Mouse (Mus musculus) midbrain, postnatal 0 days (tissue): ENCODE measurements around the gene Zfp607a. TPM values are rescaled to one million over a fixed set of nuclear protein-coding genes. Genes with fewer than 3 reads are reported as not detected.
A peak's percentile ranks its signal among the peaks of the same experiment; 100 is the strongest.

Source experiments
- ATAC-seq: fragments of 200-750 bp; cut with Nextera tagmentation; 2 replicates; pipeline ENCODE4 v1.8.0; 2017; ENCODE audit warnings: moderate number of reproducible peaks, mild to moderate bottlenecking, moderate TSS enrichment, moderate library complexity; ENCODE audit not compliant: low FRiP score
- DNase-seq: peaks from one replicate; pipeline ENCODE4 v3.0.0-alpha.2; 2015; ENCODE audit warnings: low spot score
- H3K27ac ChIP-seq: fragments of 300-500 bp; sonication (generic); 2 replicates; pipeline ENCODE4 v1.5.1; 2014; ENCODE audit warnings: low read depth, mild to moderate bottlenecking, low read length, mixed read lengths
- H3K27me3 ChIP-seq: fragments of 300-500 bp; sonication (generic); 2 replicates; pipeline ENCODE4 v1.6.1; 2014; ENCODE audit warnings: low read length, control low read depth, mixed read lengths; ENCODE audit not compliant: insufficient read depth
- H3K36me3 ChIP-seq: fragments of 300-500 bp; sonication (generic); 2 replicates; pipeline ENCODE4 v1.6.1; 2014; ENCODE audit warnings: low read length, control low read depth, mixed read lengths; ENCODE audit not compliant: insufficient read depth
- H3K4me1 ChIP-seq: fragments of 300-500 bp; sonication (generic); 2 replicates; pipeline ENCODE4 v1.6.1; 2014; ENCODE audit warnings: mild to moderate bottlenecking, control low read depth, antibody characterized with exemption, low read length, mixed read lengths; ENCODE audit not compliant: insufficient read depth
- H3K4me2 ChIP-seq: fragments of 300-500 bp; sonication (generic); 2 replicates; pipeline ENCODE4 v1.6.1; 2014; ENCODE audit warnings: low read depth, mild to moderate bottlenecking, low read length, mixed read lengths; ENCODE audit not compliant: poor library complexity, severe bottlenecking
- H3K4me3 ChIP-seq: fragments of 300-500 bp; sonication (generic); 2 replicates; pipeline ENCODE4 v1.5.1; 2014; ENCODE audit warnings: low read depth, mild to moderate bottlenecking, low read length, moderate library complexity
- H3K9ac ChIP-seq: fragments of 300-500 bp; sonication (generic); replicated peaks from 2 replicates; pipeline ENCODE4 v1.6.1; 2014; ENCODE audit warnings: mild to moderate bottlenecking, low read length, moderate library complexity, mixed read lengths; ENCODE audit not compliant: poor library complexity, severe bottlenecking
- H3K9me3 ChIP-seq: fragments of 300-500 bp; sonication (generic); 2 replicates; pipeline ENCODE4 v1.6.1; 2016; ENCODE audit warnings: low read length, control low read depth
- CTCF ChIP-seq: IDR thresholded peaks from 2 replicates; pipeline ENCODE4 v1.5.1; 2016; ENCODE audit warnings: antibody characterized with exemption, mild to moderate bottlenecking
- WGBS: fragments of 180-500 bp; shearing (Covaris S2); extraction: QIAGEN DNeasy Blood & Tissue Kit; methylation state at CpG from one replicate; pipeline ENCODE4 v1.1.7; 2014; 5-methylcytosine and 5-hydroxymethylcytosine counted together
- polyA plus RNA-seq: library from polyadenylated mRNA; unstranded; fragments of >200 nt; fragmentation: Nextera tagmentation; extraction: Ambion mirVana; gene quantifications from 2 replicates; pipeline ENCODE4 v1.2.1, GENCODE M21; 2015
- total RNA-seq: library from RNA; depleted of rRNA; stranded (reverse); fragments of >200 nt; gene quantifications from 2 replicates; pipeline ENCODE4 v1.2.3, GENCODE M21; 2014; rRNA removed

Zfp607a gene
- total and polyA plus RNA-seq, 2 experiments from 2014 or later: 0.68 to 0.71 TPM

GRCm38 (mm10) chr7:27928818-27929695 lies 71.7 kb downstream of the Zfp607a start, which contains the start of gene Zfp974:
Zfp974 (minus strand) TSS chr7:27929460.
- Histone ChIP-seq H3K9ac (peak within 1 kb of the TSS; percentile 74), H3K9me3 (no peaks in the 10 kb centered on the region), H3K4me2 (peak within 1 kb of the TSS; percentile 82), H3K4me1 (peaks cover 4% of the 10 kb centered on the region; the same call in 1 of the 2 replicates), H3K36me3 (peaks cover 3% of the 10 kb centered on the region; the same call in 1 of the 2 replicates), H3K27ac (peak within 1 kb of the TSS; percentile 77), H3K4me3 (peak within 1 kb of the TSS; percentile 70), H3K27me3 (no peaks in the 10 kb centered on the region)
- WGBS: 3% methylated on average over 40 of the region's 40 CpGs
- DNase-seq (peak; percentile 89), ATAC-seq (peak; percentile 88)
- TF ChIP-seq CTCF: no peak

Other genes starting within 250 kb of the Zfp607a start
- 111 and 114 TPM in 2 replicates for gene Ttc9b, start 203.6 kb upstream of the Zfp607a start, total RNA-seq
- 125 and 133 TPM in 2 replicates for gene Ttc9b, start 203.6 kb upstream of the Zfp607a start, polyA plus RNA-seq
- gene Map3k10, start 182.9 kb upstream of the Zfp607a start, total RNA-seq: 150 and 165 TPM in 2 replicates
- gene Map3k10, start 182.9 kb upstream of the Zfp607a start, polyA plus RNA-seq: 24.4 and 24.5 TPM in 2 replicates
- 6.5 and 10.4 TPM in 2 replicates for gene Zfp607b, start 168.2 kb upstream of the Zfp607a start, total RNA-seq
- 9.2 and 9.5 TPM in 2 replicates for gene Zfp607b, start 168.2 kb upstream of the Zfp607a start, polyA plus RNA-seq
- 32.1 and 38.6 TPM in 2 replicates for gene Zfp60, start 126.1 kb upstream of the Zfp607a start, total RNA-seq
- 38.1 and 40.9 TPM in 2 replicates for gene Zfp60, start 126.1 kb upstream of the Zfp607a start, polyA plus RNA-seq
- gene Zfp626, start 50.3 kb upstream of the Zfp607a start, total RNA-seq: 6.4 and 7.3 TPM in 2 replicates
- 0.81 and 0.88 TPM in 2 replicates for gene Zfp626, start 50.3 kb upstream of the Zfp607a start, polyA plus RNA-seq
- 6.8 and 10.1 TPM in 2 replicates for gene Zfp59, start 18.9 kb upstream of the Zfp607a start, total RNA-seq
- 4.7 and 5.8 TPM in 2 replicates for gene Zfp59, start 18.9 kb upstream of the Zfp607a start, polyA plus RNA-seq
- 5.9 and 18.5 TPM in 2 replicates for gene Zfp974, start 71.9 kb downstream of the Zfp607a start, total RNA-seq
- gene Zfp974, start 71.9 kb downstream of the Zfp607a start, polyA plus RNA-seq: 6.7 and 6.8 TPM in 2 replicates
- gene Zfp780b, start 121.6 kb downstream of the Zfp607a start, total RNA-seq: 21.8 and 29.7 TPM in 2 replicates
- gene Zfp780b, start 121.6 kb downstream of the Zfp607a start, polyA plus RNA-seq: 21.6 and 22.1 TPM in 2 replicates
- gene Zfp850, start 156.6 kb downstream of the Zfp607a start, total RNA-seq: 7.4 and 8.0 TPM in 2 replicates
- 4.0 and 4.2 TPM in 2 replicates for gene Zfp850, start 156.6 kb downstream of the Zfp607a start, polyA plus RNA-seq
- 162 and 170 TPM in 2 replicates for gene Psmc4, start 192.6 kb downstream of the Zfp607a start, total RNA-seq
- gene Psmc4, start 192.6 kb downstream of the Zfp607a start, polyA plus RNA-seq: 257 and 259 TPM in 2 replicates
- 0.33 and 0.66 TPM in 2 replicates for gene Fcgbp, start 213.7 kb downstream of the Zfp607a start, total RNA-seq
- 1.1 TPM in 2 replicates for gene Fcgbp, start 213.7 kb downstream of the Zfp607a start, polyA plus RNA-seq